Mouse (Mus musculus) small intestine, adult 2 months (tissue): ENCODE results near the gene Tas2r143.

Experiments
- CTCF ChIP-seq: fragments of 200-500 bp; IDR thresholded peaks from 2 replicates; pipeline ENCODE4 v1.5.1; 2012; ENCODE audit warnings: low read depth, mild to moderate bottlenecking, control low read depth, inconsistent platforms, low read length, moderate library complexity, mixed read lengths; ENCODE audit not compliant: insufficient replicate concordance, insufficient read length; ENCODE audit errors: extremely low read depth
- POLR2A ChIP-seq: fragments of 200-500 bp; IDR thresholded peaks from 2 replicates; pipeline ENCODE4 v1.6.1; 2012; ENCODE audit warnings: low read depth, mild to moderate bottlenecking, control low read depth, inconsistent platforms, low read length, moderate library complexity

- TF ChIP-seq POLR2A, result no peak
- TF ChIP-seq CTCF, result no peak
These were observed 16.7 kb upstream of the Tas2r143 start for GRCm38 (mm10) chr6:42383360-42383759.
